Mouse (Mus musculus) forebrain, embryonic 15.5 days (tissue): ENCODE results near the gene Helz. TPM values are rescaled to one million over a fixed set of nuclear protein-coding genes. Genes with fewer than 3 reads are reported as not detected.

Experiments used
- microRNA-seq: library from miRNA; unstranded; fragments of <30 nt; microRNA quantifications from one replicate; pipeline ENCODE4, GENCODE M21; 2016
- polyA plus RNA-seq: library from polyadenylated mRNA; unstranded; fragments of >200 nt; fragmentation: Nextera tagmentation; extraction: Ambion mirVana; gene quantifications from 2 replicates; pipeline ENCODE4 v1.2.1, GENCODE M21; 2015

The Helz gene
- polyA plus RNA-seq, 1 experiment from 2014 or later = 18.7 TPM

Small RNA genes lying within 50 kb of the gene (microRNA-seq; reads per million reads assigned to microRNA genes)
- not detected for gene Mir6932

Other genes with a start within 250 kb of the Helz start
- gene Pitpnc1, start 77.2 kb upstream of the Helz start, polyA plus RNA-seq = 43.4 and 46.7 TPM in 2 replicates
- 149 TPM in 2 replicates for gene Psmd12, start 68.4 kb upstream of the Helz start, polyA plus RNA-seq
- gene Cacng1, start 168.6 kb downstream of the Helz start, polyA plus RNA-seq = 0.27 and 0.34 TPM in 2 replicates
- 37.8 and 40.6 TPM in 2 replicates for gene Cacng4, start 246.6 kb downstream of the Helz start, polyA plus RNA-seq